Mouse (Mus musculus): ENCODE results near the gene Gm7029. TPM values are rescaled to one million over a fixed set of nuclear protein-coding genes. Genes with fewer than 3 reads are reported as not detected.
"Not testable (repeated sequence)": the region's sequence is repeated elsewhere in the genome, so short reads cannot be mapped to it uniquely, and the experiment has no call there.

The Gm7029 gene
- polyA plus RNA-seq, 1 experiment from 2014 or later = not detected

DNA sequence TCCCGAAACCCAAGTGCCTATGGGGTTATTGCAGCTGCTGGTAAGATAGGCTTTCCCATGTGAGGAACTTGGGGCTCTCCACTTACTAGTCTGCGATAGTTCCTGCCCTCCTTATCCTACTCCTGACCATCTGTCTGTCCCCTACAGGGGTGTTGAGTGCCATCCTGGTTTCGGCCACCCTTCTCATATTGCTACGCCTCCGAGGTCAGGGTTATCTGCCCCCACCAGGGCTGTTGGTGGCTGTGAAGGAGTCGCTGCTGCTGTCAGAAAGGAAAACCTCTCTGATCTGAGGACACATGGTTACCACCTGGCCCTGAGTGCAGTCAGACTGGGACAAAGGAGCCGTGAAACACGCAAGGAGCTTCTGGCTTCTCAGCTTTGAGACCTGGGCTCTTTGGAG is 25.5 kb upstream of the Gm7029 start:
- no peak for ATAC-seq (ENCODE audit: low read depth)
- Histone ChIP-seq H3K4me1 (replicated peaks; ENCODE audit: control insufficient read depth, insufficient read depth, low read length) (peaks cover 10% of the 10 kb centered on the region), H3K9ac (ENCODE audit: low read length) (no peak overlapping the region), H3K4me2 (ENCODE audit: low read depth, low read length) (no peak overlapping the region), H3K36me3 (ENCODE audit: control insufficient read depth, insufficient read depth, low read length) (0 out of 2 replicates have a peak, but pooled peaks cover 2% of the 10 kb centered on the region), H3K9me3 (ENCODE audit: control insufficient read depth, low read length) (no peaks in the 10 kb centered on the region), H3K27me3 (ENCODE audit: control insufficient read depth, insufficient read depth, low read depth, low read length) (no peaks in the 10 kb centered on the region), H3K4me3 (ENCODE audit: low read length) (no peak overlapping the region), H3K27ac (ENCODE audit: low read length) (no peak overlapping the region)
- WGBS = 67% methylated on average over 8 of the region's 8 CpGs

- 0 out of 2 replicates have a peak, but pooled peaks cover 2% of the 10 kb centered on the region for H3K36me3 ChIP-seq (ENCODE audit: control insufficient read depth, insufficient read depth, low read length)
- 32% methylated on average over 1 of the region's 1 CpGs for WGBS
Observed at GRCm38 (mm10) chr17:33851331-33851730, 22.3 kb upstream of the Gm7029 start.

DNA sequence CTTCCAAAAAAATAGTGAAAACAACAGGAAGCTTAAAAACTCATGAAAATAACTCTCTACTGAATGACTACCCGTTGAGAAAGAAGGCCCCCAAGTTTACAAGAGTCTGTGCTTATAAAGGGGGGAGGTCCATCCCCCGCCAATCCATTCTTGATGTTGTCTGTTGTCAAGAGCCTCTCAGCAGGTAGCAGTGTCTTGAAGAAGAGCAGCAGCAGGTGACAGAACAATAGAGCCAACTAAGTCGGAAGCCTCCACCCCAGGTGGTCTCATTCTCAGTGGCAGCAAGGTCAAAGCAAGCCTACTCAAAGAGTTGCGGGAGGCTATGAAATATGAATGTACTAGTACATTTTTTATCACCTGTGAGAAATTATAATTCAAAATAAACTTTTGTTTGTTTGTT is 15.8 kb upstream of the Gm7029 start:
- H3K4me2 ChIP-seq (ENCODE audit: low read depth, low read length) = no peak overlapping the region
- 82% methylated on average over 4 of the region's 4 CpGs for WGBS
- H3K27ac ChIP-seq (ENCODE audit: low read length) = no peak overlapping the region
- ATAC-seq (ENCODE audit: low read depth) = no peak
- no peaks in the 10 kb centered on the region for H3K27me3 ChIP-seq (ENCODE audit: control insufficient read depth, insufficient read depth, low read depth, low read length)
- no peaks in the 10 kb centered on the region for H3K4me1 ChIP-seq (replicated peaks; ENCODE audit: control insufficient read depth, insufficient read depth, low read length)
- H3K9ac ChIP-seq (ENCODE audit: low read length) = no peak overlapping the region
- no peaks in the 10 kb centered on the region for H3K9me3 ChIP-seq (ENCODE audit: control insufficient read depth, low read length)
- H3K4me3 ChIP-seq (ENCODE audit: low read length) = no peak overlapping the region
- H3K36me3 ChIP-seq (ENCODE audit: control insufficient read depth, insufficient read depth, low read length) = no peaks in the 10 kb centered on the region

More at GRCm38 (mm10) chr17:33851331-33851730, 22.3 kb upstream of the Gm7029 start:
- Histone ChIP-seq H3K4me1 (replicated peaks; ENCODE audit: control insufficient read depth, insufficient read depth, low read length) (no peaks in the 10 kb centered on the region), H3K9me3 (ENCODE audit: control insufficient read depth, low read length) (no peaks in the 10 kb centered on the region), H3K4me3 (ENCODE audit: low read length) (no peak overlapping the region), H3K27me3 (ENCODE audit: control insufficient read depth, insufficient read depth, low read depth, low read length) (no peaks in the 10 kb centered on the region), H3K4me2 (ENCODE audit: low read depth, low read length) (no peak overlapping the region), H3K9ac (ENCODE audit: low read length) (no peak overlapping the region), H3K27ac (ENCODE audit: low read length) (no peak overlapping the region)
- ATAC-seq (ENCODE audit: low read depth) = no peak

GRCm38 (mm10) chr17:33865330-33866030 is 8.2 kb upstream of the Gm7029 start:
- no peak for ATAC-seq (ENCODE audit: low read depth)
- H3K4me2 ChIP-seq (ENCODE audit: low read depth, low read length) = no peak overlapping the region
- H3K9me3 ChIP-seq (ENCODE audit: control insufficient read depth, low read length) = no peaks in the 10 kb centered on the region
- H3K36me3 ChIP-seq (ENCODE audit: control insufficient read depth, insufficient read depth, low read length) = no peaks in the 10 kb centered on the region
- H3K4me3 ChIP-seq (ENCODE audit: low read length) = no peak overlapping the region
- H3K27me3 ChIP-seq (ENCODE audit: control insufficient read depth, insufficient read depth, low read depth, low read length) = no peaks in the 10 kb centered on the region
- H3K27ac ChIP-seq (ENCODE audit: low read length) = no peak overlapping the region
- WGBS = 26% methylated on average over 9 of the region's 9 CpGs
- H3K4me1 ChIP-seq (replicated peaks; ENCODE audit: control insufficient read depth, insufficient read depth, low read length) = no peaks in the 10 kb centered on the region
- H3K9ac ChIP-seq (ENCODE audit: low read length) = no peak overlapping the region

- Histone ChIP-seq H3K9ac (ENCODE audit: low read length) (no peak overlapping the region), H3K27me3 (ENCODE audit: control insufficient read depth, insufficient read depth, low read depth, low read length) (no peaks in the 10 kb centered on the region), H3K27ac (ENCODE audit: low read length) (no peak overlapping the region), H3K4me2 (ENCODE audit: low read depth, low read length) (no peak overlapping the region), H3K36me3 (ENCODE audit: control insufficient read depth, insufficient read depth, low read length) (peaks cover 21% of the 10 kb centered on the region), H3K9me3 (ENCODE audit: control insufficient read depth, low read length) (no peaks in the 10 kb centered on the region), H3K4me1 (replicated peaks; ENCODE audit: control insufficient read depth, insufficient read depth, low read length) (no peaks in the 10 kb centered on the region), H3K4me3 (ENCODE audit: low read length) (no peak overlapping the region)
- ATAC-seq (ENCODE audit: low read depth) = no peak
- WGBS = 82% methylated on average over 11 of the region's 11 CpGs
Observed at GRCm38 (mm10) chr17:33874411-33874810, 774 bp downstream of the Gm7029 start.

- ATAC-seq (ENCODE audit: low read depth) = 0 out of 2 replicates have a peak, but pooled peaks have one; percentile 38
- not testable (repeated sequence) for H3K9ac ChIP-seq (ENCODE audit: low read length); H3K4me2 ChIP-seq (ENCODE audit: low read depth, low read length); H3K27me3 ChIP-seq (ENCODE audit: control insufficient read depth, insufficient read depth, low read depth, low read length); H3K27ac ChIP-seq (ENCODE audit: low read length); H3K4me1 ChIP-seq (replicated peaks; ENCODE audit: control insufficient read depth, insufficient read depth, low read length); H3K9me3 ChIP-seq (ENCODE audit: control insufficient read depth, low read length); H3K4me3 ChIP-seq (ENCODE audit: low read length)
- peaks cover 26% of the 10 kb centered on the region for H3K36me3 ChIP-seq (ENCODE audit: control insufficient read depth, insufficient read depth, low read length)
- WGBS = 80% methylated on average over 5 of the region's 5 CpGs
Observed at GRCm38 (mm10) chr17:33875797-33876196, 2.2 kb downstream of the Gm7029 start.

GRCm38 (mm10) chr17:33884320-33884719 is 10.7 kb downstream of the Gm7029 start:
- H3K4me2 ChIP-seq (ENCODE audit: low read depth, low read length); H3K9ac ChIP-seq (ENCODE audit: low read length); H3K4me3 ChIP-seq (ENCODE audit: low read length); H3K27me3 ChIP-seq (ENCODE audit: control insufficient read depth, insufficient read depth, low read depth, low read length); H3K27ac ChIP-seq (ENCODE audit: low read length); H3K9me3 ChIP-seq (ENCODE audit: control insufficient read depth, low read length); H3K4me1 ChIP-seq (replicated peaks; ENCODE audit: control insufficient read depth, insufficient read depth, low read length); ATAC-seq (ENCODE audit: low read depth): not testable (repeated sequence)
- H3K36me3 ChIP-seq (ENCODE audit: control insufficient read depth, insufficient read depth, low read length) = peaks cover 21% of the 10 kb centered on the region
- 94% methylated on average over 8 of the region's 11 CpGs for WGBS

DNA sequence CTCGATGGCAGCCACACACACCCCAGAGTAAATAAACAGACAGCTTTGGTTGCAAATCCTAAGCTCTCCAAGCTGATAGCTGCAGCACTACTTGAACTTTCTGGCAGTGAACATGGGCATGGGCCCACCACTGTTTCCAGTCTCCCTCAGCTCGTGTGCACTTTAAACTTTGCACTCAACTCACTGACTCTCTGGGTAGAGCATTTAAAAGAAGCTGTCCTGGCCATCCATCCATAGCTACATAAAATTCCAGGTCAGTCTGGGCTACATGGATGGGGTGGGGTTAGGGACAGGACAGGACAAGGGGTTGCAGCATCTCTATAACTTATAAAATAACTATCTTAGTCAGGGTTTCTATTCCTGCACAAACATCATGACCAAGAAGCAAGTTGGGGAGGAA is 14.2 kb downstream of the Gm7029 start:
- H3K4me2 ChIP-seq (ENCODE audit: low read depth, low read length); H3K27me3 ChIP-seq (ENCODE audit: control insufficient read depth, insufficient read depth, low read depth, low read length); H3K27ac ChIP-seq (ENCODE audit: low read length); H3K4me3 ChIP-seq (ENCODE audit: low read length); H3K4me1 ChIP-seq (replicated peaks; ENCODE audit: control insufficient read depth, insufficient read depth, low read length); ATAC-seq (ENCODE audit: low read depth); H3K9ac ChIP-seq (ENCODE audit: low read length); H3K9me3 ChIP-seq (ENCODE audit: control insufficient read depth, low read length): not testable (repeated sequence)
- 26% methylated on average over 2 of the region's 2 CpGs for WGBS
- peaks cover 12% of the 10 kb centered on the region for H3K36me3 ChIP-seq (ENCODE audit: control insufficient read depth, insufficient read depth, low read length)

DNA sequence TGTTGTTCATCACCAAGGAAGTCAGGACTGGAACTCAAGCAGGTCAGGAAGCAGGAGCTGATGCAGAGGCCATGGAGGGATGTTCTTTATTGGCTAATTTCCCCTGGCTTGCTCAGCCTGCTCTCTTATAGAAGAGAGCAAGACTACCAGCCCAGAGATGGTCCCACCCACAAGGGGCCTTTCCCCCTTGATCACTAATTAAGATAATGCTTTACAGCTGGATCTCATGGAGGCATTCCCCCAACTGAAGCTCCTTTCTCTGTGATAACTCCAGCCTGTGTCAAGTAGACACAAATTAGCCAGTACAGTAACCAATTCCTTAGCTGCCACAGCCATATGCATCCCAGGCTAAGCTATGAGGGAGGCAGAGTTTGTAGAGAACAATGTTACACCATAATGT is 14.6 kb downstream of the Gm7029 start:
- H3K4me3 ChIP-seq (ENCODE audit: low read length); H3K27me3 ChIP-seq (ENCODE audit: control insufficient read depth, insufficient read depth, low read depth, low read length); H3K9me3 ChIP-seq (ENCODE audit: control insufficient read depth, low read length); H3K9ac ChIP-seq (ENCODE audit: low read length); ATAC-seq (ENCODE audit: low read depth); H3K4me1 ChIP-seq (replicated peaks; ENCODE audit: control insufficient read depth, insufficient read depth, low read length); H3K27ac ChIP-seq (ENCODE audit: low read length); H3K4me2 ChIP-seq (ENCODE audit: low read depth, low read length): not testable (repeated sequence)
- H3K36me3 ChIP-seq (ENCODE audit: control insufficient read depth, insufficient read depth, low read length) = peaks cover 12% of the 10 kb centered on the region
